Mouse (Mus musculus) liver, embryonic 14.5 days (tissue): Measurements from ENCODE around the gene Hdac1. TPM values are rescaled to one million over a fixed set of nuclear protein-coding genes. Genes with fewer than 3 reads are reported as not detected.
A peak's percentile ranks its signal among the peaks of the same experiment; 100 is the strongest.

ENCODE experiments used
- ATAC-seq: fragments of 200-750 bp; cut with Nextera tagmentation; 2 replicates; pipeline ENCODE4 v1.8.0; 2017; ENCODE audit warnings: moderate number of reproducible peaks, mild to moderate bottlenecking, moderate library complexity; ENCODE audit not compliant: insufficient read depth
- DNase-seq, 3 experiments: peaks; one replicate each; pipeline ENCODE4 v3.0.0-alpha.2; 2012 to 2013; ENCODE audit warnings: low read depth in 3 of 3, low spot score in 3 of 3
- H3K27ac ChIP-seq: fragments of 300-500 bp; sonication (generic); 2 replicates; pipeline ENCODE4 v1.5.1; 2014; ENCODE audit warnings: moderate library complexity, mild to moderate bottlenecking, control low read depth, inconsistent platforms
- H3K27me3 ChIP-seq: fragments of 300-500 bp; sonication (generic); 2 replicates; pipeline ENCODE4 v1.6.1; 2014; ENCODE audit warnings: mild to moderate bottlenecking, low read length, moderate library complexity; ENCODE audit not compliant: control insufficient read depth, insufficient read depth
- H3K36me3 ChIP-seq: fragments of 300-500 bp; sonication (generic); replicated peaks from 2 replicates; pipeline ENCODE4 v1.6.1; 2014; ENCODE audit warnings: low read depth; ENCODE audit not compliant: control insufficient read depth, insufficient read depth
- H3K4me1 ChIP-seq, 2 experiments: fragments of 200-500 bp in 1 of 2; fragments of 300-500 bp in 1 of 2; sonication (generic) in 1 of 2; replicated peaks; 2 replicates each; pipeline ENCODE4 v1.6.1; 2012 to 2014; ENCODE audit warnings: antibody characterized with exemption in 1 of 2, inconsistent platforms in 1 of 2, low read length in 1 of 2; ENCODE audit not compliant: control insufficient read depth in 2 of 2, insufficient read depth in 2 of 2
- H3K4me2 ChIP-seq: fragments of 300-500 bp; sonication (generic); 2 replicates; pipeline ENCODE4 v1.6.1; 2014; ENCODE audit warnings: low read depth, mild to moderate bottlenecking, control low read depth, moderate library complexity
- H3K4me3 ChIP-seq, 2 experiments: fragments of 200-500 bp in 1 of 2; fragments of 300-500 bp in 1 of 2; sonication (generic) in 1 of 2; 2 replicates each; pipeline ENCODE4 v1.5.1; 2012 to 2014; ENCODE audit warnings: low read depth in 2 of 2, low read length in 2 of 2, mild to moderate bottlenecking in 2 of 2, control low read depth in 1 of 2, inconsistent platforms in 1 of 2, moderate library complexity in 1 of 2; ENCODE audit not compliant: insufficient read depth in 1 of 2
- H3K9ac ChIP-seq: fragments of 300-500 bp; sonication (generic); replicated peaks from 2 replicates; pipeline ENCODE4 v1.6.1; 2014; ENCODE audit warnings: mild to moderate bottlenecking, control low read depth, moderate library complexity
- H3K9me3 ChIP-seq: fragments of 300-500 bp; sonication (generic); 2 replicates; pipeline ENCODE4 v1.6.1; 2016; ENCODE audit warnings: low read length, mixed read lengths; ENCODE audit not compliant: control insufficient read depth
- CTCF ChIP-seq: IDR thresholded peaks from 2 replicates; pipeline ENCODE4 v1.5.1; 2016; ENCODE audit warnings: antibody characterized with exemption, low read depth, control low read depth
- EP300 ChIP-seq: IDR thresholded peaks from 2 replicates; pipeline ENCODE4 v1.6.1; 2016; ENCODE audit warnings: antibody characterized with exemption, low read depth
- WGBS: fragments of 180-500 bp; shearing (Covaris S2); extraction: QIAGEN DNeasy Blood & Tissue Kit; methylation state at CpG from one replicate; pipeline ENCODE4 v1.1.7; 2014; ENCODE audit not compliant: insufficient replicate concordance; 5-methylcytosine and 5-hydroxymethylcytosine counted together
- polyA plus RNA-seq, 2 experiments: library from polyadenylated mRNA; depleted of rRNA in 1 of 2; stranded (reverse) in 1 of 2; unstranded in 1 of 2; fragments of >200 nt; fragmentation: Nextera tagmentation in 1 of 2; extraction: Ambion mirVana in 1 of 2; gene quantifications; 2 replicates each; pipeline versions ENCODE4 v1.2.1 to v1.2.3; 2012 to 2014

Hdac1 gene
- polyA plus RNA-seq (2012; rRNA removed): 59.4 and 76.5 TPM in 2 replicates
- polyA plus RNA-seq (2014; fragmentation: Nextera tagmentation; extraction: Ambion mirVana): 107 and 114 TPM in 2 replicates

GRCm38 (mm10) chr4:129542592-129543141, at the start of gene Hdac1:
Hdac1 (minus strand) TSS chr4:129542713.
- DNase-seq (peak; percentile 96 to 97 (median 96)), ATAC-seq (peak; percentile 99)
- no peaks in the 10 kb centered on the region for H3K27me3 ChIP-seq
- H3K4me1 ChIP-seq: peaks cover 13 to 18% of the 10 kb centered on the region in 2 experiments
- H3K9me3 ChIP-seq: no peaks in the 10 kb centered on the region
- H3K36me3 ChIP-seq: peaks cover 6% of the 10 kb centered on the region; the same call in 1 of the 2 replicates
- H3K9ac ChIP-seq: peak within 1 kb of the TSS; percentile 96
- H3K27ac ChIP-seq: peak within 1 kb of the TSS; percentile 84
- WGBS: 1% methylated on average over 46 of the region's 46 CpGs
- H3K4me3 ChIP-seq: peak within 1 kb of the TSS; percentile 89 to 90
- TF ChIP-seq CTCF: 0 out of 2 replicates have a peak, but pooled peaks have one; percentile 24
- TF ChIP-seq EP300: 0 out of 2 replicates have a peak, but pooled peaks have one; percentile 22
- peak within 1 kb of the TSS; percentile 95 for H3K4me2 ChIP-seq

- peak; percentile 75 for ATAC-seq
- 48% methylated on average over 4 of the region's 4 CpGs for WGBS
- Histone ChIP-seq H3K27me3 (no peaks in the 10 kb centered on the region), H3K4me2 (peak overlapping the region; percentile 37), H3K36me3 (peaks cover 28% of the 10 kb centered on the region), H3K9me3 (no peaks in the 10 kb centered on the region), H3K4me3 (no peak overlapping the region; a peak in 1 of 4 replicates), H3K4me1 (peaks cover 15 to 36% of the 10 kb centered on the region in 2 experiments), H3K9ac (peak overlapping the region; percentile 6; the same call in 1 of the 2 replicates), H3K27ac (peak overlapping the region; percentile 82)
- DNase-seq: peak; percentile 47 to 67 (median 52)
- TF ChIP-seq CTCF (no peak), EP300 (peak; percentile 78)
These were observed 46.4 kb upstream of the Hdac1 start for GRCm38 (mm10) chr4:129588865-129589264.

- Histone ChIP-seq H3K4me3 (no peak overlapping the region), H3K36me3 (peaks cover 12% of the 10 kb centered on the region), H3K27ac (peak overlapping the region; percentile 25; the same call in 1 of the 2 replicates), H3K9me3 (no peaks in the 10 kb centered on the region), H3K4me1 (peaks cover 15 to 36% of the 10 kb centered on the region in 2 experiments), H3K9ac (no peak overlapping the region), H3K4me2 (no peak overlapping the region), H3K27me3 (no peaks in the 10 kb centered on the region)
- ATAC-seq: no peak
- WGBS: 66% methylated on average over 1 of the region's 1 CpGs
- TF ChIP-seq CTCF: no peak
- TF ChIP-seq EP300: no peak
- no peak for DNase-seq
These were observed 44.4 kb upstream of the Hdac1 start for GRCm38 (mm10) chr4:129586943-129587342.

GRCm38 (mm10) chr4:129585773-129586172, 43.3 kb upstream of the Hdac1 start:
- 0 out of 2 replicates have a peak, but pooled peaks cover under 1% of the 10 kb centered on the region for H3K36me3 ChIP-seq
- ATAC-seq: peak; percentile 68
- H3K27ac ChIP-seq: peak overlapping the region; percentile 73
- H3K9me3 ChIP-seq: no peaks in the 10 kb centered on the region
- DNase-seq: no peak
- TF ChIP-seq EP300: no peak
- TF ChIP-seq CTCF: no peak
- H3K27me3 ChIP-seq: no peaks in the 10 kb centered on the region
- WGBS: 26% methylated on average over 9 of the region's 9 CpGs
- peak overlapping the region; percentile 57 to 62 for H3K4me3 ChIP-seq
- peak overlapping the region; percentile 69 for H3K9ac ChIP-seq
- peak overlapping the region; percentile 79 for H3K4me2 ChIP-seq
- peaks cover 15 to 36% of the 10 kb centered on the region in 2 experiments for H3K4me1 ChIP-seq

- TF ChIP-seq CTCF (peak; percentile 89), EP300 (no peak)
- Histone ChIP-seq H3K27me3 (no peaks in the 10 kb centered on the region), H3K27ac (peak overlapping the region; percentile 73), H3K4me3 (peak overlapping the region; percentile 57 to 62), H3K9ac (peak overlapping the region; percentile 69), H3K36me3 (no peaks in the 10 kb centered on the region), H3K4me2 (peak overlapping the region; percentile 79), H3K9me3 (no peaks in the 10 kb centered on the region), H3K4me1 (peaks cover 15 to 38% of the 10 kb centered on the region in 2 experiments)
- ATAC-seq (peak; percentile 76), DNase-seq (peak; percentile 67 to 81 (median 67))
- 2% methylated on average over 36 of the region's 36 CpGs for WGBS
These were observed 42.5 kb upstream of the Hdac1 start for GRCm38 (mm10) chr4:129584884-129585608.
